Mouse (Mus musculus): ENCODE measurements around the gene Ntrk3.

Gene Ntrk3

GRCm38 (mm10) chr7:78579461-78580234 lies 158.2 kb downstream of the Ntrk3 start:
- no peak for DNase-seq (ENCODE audit: low read depth, low spot score)

- no peak for DNase-seq (ENCODE audit: low read depth, low spot score)
Measured at GRCm38 (mm10) chr7:78578461-78579359, 159.1 kb downstream of the Ntrk3 start.

GRCm38 (mm10) chr7:78578111-78578460 lies 159.7 kb downstream of the Ntrk3 start:
- no peak for DNase-seq (ENCODE audit: low read depth, low spot score)

- DNase-seq (ENCODE audit: low read depth, low spot score) = no peak
Measured at GRCm38 (mm10) chr7:78577462-78578110, 160.2 kb downstream of the Ntrk3 start.

GRCm38 (mm10) chr7:78576706-78577461 lies 160.9 kb downstream of the Ntrk3 start:
- no peak for DNase-seq (ENCODE audit: low read depth, low spot score)

- no peak for DNase-seq (ENCODE audit: low read depth, low spot score)
Measured at GRCm38 (mm10) chr7:78576169-78576568, 161.6 kb downstream of the Ntrk3 start.

- DNase-seq (ENCODE audit: low read depth, low spot score) = no peak
Measured at GRCm38 (mm10) chr7:78575556-78575955, 162.3 kb downstream of the Ntrk3 start.

- DNase-seq (ENCODE audit: low read depth, low spot score) = no peak
Measured at GRCm38 (mm10) chr7:78571196-78571595, 166.6 kb downstream of the Ntrk3 start.

GRCm38 (mm10) chr7:78569255-78569618 lies 168.6 kb downstream of the Ntrk3 start:
- DNase-seq (ENCODE audit: low read depth, low spot score) = no peak

- DNase-seq (ENCODE audit: low read depth, low spot score) = peak; percentile 75
Measured at GRCm38 (mm10) chr7:78568411-78569254, 169.2 kb downstream of the Ntrk3 start.

- DNase-seq (ENCODE audit: low read depth, low spot score) = peak; percentile 20
Measured at GRCm38 (mm10) chr7:78566617-78567016, 171.2 kb downstream of the Ntrk3 start.

GRCm38 (mm10) chr7:78565386-78565785 lies 172.4 kb downstream of the Ntrk3 start:
- DNase-seq (ENCODE audit: low read depth, low spot score) = no peak

GRCm38 (mm10) chr7:78558503-78558902 lies 179.3 kb downstream of the Ntrk3 start:
- DNase-seq (ENCODE audit: low read depth, low spot score) = no peak

GRCm38 (mm10) chr7:78555532-78555931 lies 182.3 kb downstream of the Ntrk3 start:
- DNase-seq (ENCODE audit: low read depth, low spot score) = no peak

- DNase-seq (ENCODE audit: low read depth, low spot score) = no peak
Measured at GRCm38 (mm10) chr7:78549461-78549860, 188.4 kb downstream of the Ntrk3 start.

- no peak for DNase-seq (ENCODE audit: low read depth, low spot score)
Measured at GRCm38 (mm10) chr7:78548721-78549120, 189.1 kb downstream of the Ntrk3 start.

- DNase-seq (ENCODE audit: low read depth, low spot score) = no peak
Measured at GRCm38 (mm10) chr7:78546551-78546950, 191.3 kb downstream of the Ntrk3 start.

- no peak for DNase-seq (ENCODE audit: low read depth, low spot score)
Measured at GRCm38 (mm10) chr7:78542468-78542867, 195.3 kb downstream of the Ntrk3 start.

- peak; percentile 1 for DNase-seq (ENCODE audit: low read depth, low spot score)
Measured at GRCm38 (mm10) chr7:78530286-78530685, 207.5 kb downstream of the Ntrk3 start.

- DNase-seq (ENCODE audit: low read depth, low spot score) = no peak
Measured at GRCm38 (mm10) chr7:78528008-78528407, 209.8 kb downstream of the Ntrk3 start.

GRCm38 (mm10) chr7:78527564-78527963 lies 210.2 kb downstream of the Ntrk3 start:
- no peak for DNase-seq (ENCODE audit: low read depth, low spot score)
